Mouse (Mus musculus) stomach, postnatal 0 days (tissue): ENCODE data around the gene Nsun5. TPM values are rescaled to one million over a fixed set of nuclear protein-coding genes. Genes with fewer than 3 reads are reported as not detected.

Experiments used
- ATAC-seq: fragments of 200-750 bp; cut with Nextera tagmentation; 2 replicates; pipeline ENCODE4 v1.8.0; 2017; ENCODE audit not compliant: low FRiP score, low TSS enrichment
- DNase-seq: peaks from one replicate; pipeline ENCODE4 v3.0.0-alpha.2; 2016; ENCODE audit warnings: low spot score
- H3K27ac ChIP-seq: fragments of 300-500 bp; sonication (generic); replicated peaks from 2 replicates; pipeline ENCODE4 v1.5.1; 2014; ENCODE audit warnings: mild to moderate bottlenecking, control low read depth
- H3K27me3 ChIP-seq: fragments of 300-500 bp; sonication (generic); 2 replicates; pipeline ENCODE4 v1.6.1; 2014; ENCODE audit warnings: low read length; ENCODE audit not compliant: control insufficient read depth, insufficient read depth
- H3K36me3 ChIP-seq: fragments of 300-500 bp; sonication (generic); 2 replicates; pipeline ENCODE4 v1.6.1; 2014; ENCODE audit warnings: low read length, mixed read lengths; ENCODE audit not compliant: control insufficient read depth, insufficient read depth
- H3K4me1 ChIP-seq: fragments of 300-500 bp; sonication (generic); replicated peaks from 2 replicates; pipeline ENCODE4 v1.6.1; 2014; ENCODE audit warnings: antibody characterized with exemption; ENCODE audit not compliant: control insufficient read depth, insufficient read depth
- H3K4me2 ChIP-seq: fragments of 300-500 bp; sonication (generic); replicated peaks from 2 replicates; pipeline ENCODE4 v1.6.1; 2014; ENCODE audit warnings: low read depth, mild to moderate bottlenecking, control low read depth, moderate library complexity
- H3K4me3 ChIP-seq: fragments of 300-500 bp; sonication (generic); 2 replicates; pipeline ENCODE4 v1.5.1; 2014; ENCODE audit warnings: low read depth, low read length, control low read depth
- H3K9ac ChIP-seq: fragments of 300-500 bp; sonication (generic); 2 replicates; pipeline ENCODE4 v1.6.1; 2014; ENCODE audit warnings: mild to moderate bottlenecking, low read length, control low read depth, mixed read lengths
- H3K9me3 ChIP-seq: fragments of 300-500 bp; sonication (generic); 2 replicates; pipeline ENCODE4 v1.6.1; 2016; ENCODE audit warnings: low read length; ENCODE audit not compliant: control insufficient read depth
- CTCF ChIP-seq: IDR thresholded peaks from 2 replicates; pipeline ENCODE4 v1.5.1; 2016; ENCODE audit warnings: antibody characterized with exemption, low read depth, mild to moderate bottlenecking, moderate library complexity
- EP300 ChIP-seq: optimal IDR thresholded peaks from 2 replicates; pipeline ENCODE3; 2016; ENCODE audit warnings: antibody characterized with exemption
- WGBS: fragments of 180-500 bp; shearing (Covaris S2); extraction: QIAGEN DNeasy Blood & Tissue Kit; methylation state at CpG from one replicate; pipeline ENCODE4 v1.1.7; 2014; 5-methylcytosine and 5-hydroxymethylcytosine counted together
- polyA plus RNA-seq: library from polyadenylated mRNA; unstranded; fragments of >200 nt; fragmentation: Nextera tagmentation; extraction: Ambion mirVana; gene quantifications from 2 replicates; pipeline ENCODE4 v1.2.1, GENCODE M21; 2015

Nsun5 gene
- polyA plus RNA-seq, 1 experiment from 2014 or later = 15.2 TPM

- WGBS = under 1% methylated on average over 79 of the region's 110 CpGs
- Histone ChIP-seq H3K36me3 (peaks cover 5% of the 10 kb centered on the region), H3K9ac (peak within 1 kb of the TSS; percentile 99), H3K27ac (peak within 1 kb of the TSS; percentile 93), H3K9me3 (no peaks in the 10 kb centered on the region), H3K4me1 (no peaks in the 10 kb centered on the region), H3K27me3 (no peaks in the 10 kb centered on the region), H3K4me3 (peak within 1 kb of the TSS; percentile 94), H3K4me2 (peak within 1 kb of the TSS; percentile 96)
- ATAC-seq (peak; percentile 90), DNase-seq (peak; percentile 88)
- no peak for TF ChIP-seq EP300
These were observed 24.5 kb downstream of the Nsun5 start, which contains the start of gene Pom121 for GRCm38 (mm10) chr5:135394004-135394823. Gene Pom121 (minus strand): TSS chr5:135394546.

GRCm38 (mm10) chr5:135395826-135396225 lies 26.1 kb downstream of the Nsun5 start:
- no peak for ATAC-seq
- TF ChIP-seq EP300 (no peak), CTCF (peak; percentile 76)
- no peak overlapping the region for H3K4me2 ChIP-seq
- DNase-seq = no peak
- no peaks in the 10 kb centered on the region for H3K4me1 ChIP-seq
- 51% methylated on average over 5 of the region's 5 CpGs for WGBS
- H3K27me3 ChIP-seq = no peaks in the 10 kb centered on the region
- no peak overlapping the region for H3K4me3 ChIP-seq
- H3K27ac ChIP-seq = no peak overlapping the region
- no peaks in the 10 kb centered on the region for H3K9me3 ChIP-seq
- H3K9ac ChIP-seq = no peak overlapping the region
- no peaks in the 10 kb centered on the region for H3K36me3 ChIP-seq

GRCm38 (mm10) chr5:135399382-135399781 lies 29.6 kb downstream of the Nsun5 start:
- 54% methylated on average over 6 of the region's 6 CpGs for WGBS
- Histone ChIP-seq H3K9me3 (no peaks in the 10 kb centered on the region), H3K4me1 (no peaks in the 10 kb centered on the region), H3K36me3 (no peaks in the 10 kb centered on the region), H3K27me3 (no peaks in the 10 kb centered on the region), H3K9ac (no peak overlapping the region), H3K4me2 (no peak overlapping the region), H3K4me3 (no peak overlapping the region), H3K27ac (no peak overlapping the region)
- TF ChIP-seq CTCF (no peak), EP300 (no peak)
- ATAC-seq (no peak), DNase-seq (no peak)

GRCm38 (mm10) chr5:135400244-135400643 lies 30.5 kb downstream of the Nsun5 start:
- 8% methylated on average over 2 of the region's 2 CpGs for WGBS
- 0 out of 2 replicates have a peak, but pooled peaks have one; percentile 39 for ATAC-seq
- Histone ChIP-seq H3K4me1 (no peaks in the 10 kb centered on the region), H3K4me2 (no peak overlapping the region), H3K27ac (no peak overlapping the region), H3K36me3 (no peaks in the 10 kb centered on the region), H3K4me3 (no peak overlapping the region), H3K9me3 (no peaks in the 10 kb centered on the region), H3K9ac (no peak overlapping the region), H3K27me3 (no peaks in the 10 kb centered on the region)
- TF ChIP-seq CTCF (peak; percentile 97), EP300 (no peak)
- DNase-seq = peak; percentile 86

DNA sequence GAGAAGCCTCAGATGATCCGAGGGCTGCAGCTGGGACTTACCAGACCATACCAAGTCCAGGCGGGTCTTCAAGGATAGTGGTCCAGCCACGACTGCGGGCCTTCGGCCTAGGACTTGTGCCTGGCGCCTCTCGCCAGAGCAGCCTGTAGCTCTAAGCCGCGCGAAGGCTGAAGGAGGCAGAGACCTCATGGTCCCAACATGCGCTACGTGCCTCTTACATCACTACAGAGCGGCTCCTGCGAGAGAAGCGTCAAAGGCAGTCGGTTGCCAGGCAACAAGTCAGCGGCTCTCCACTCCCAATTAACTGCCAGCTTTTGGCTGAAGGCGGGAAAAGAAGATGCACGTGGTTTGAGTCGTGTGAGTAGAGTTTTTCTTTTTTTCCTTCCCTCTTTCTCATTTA lies 34.9 kb downstream of the Nsun5 start:
- H3K36me3 ChIP-seq = no peaks in the 10 kb centered on the region
- no peaks in the 10 kb centered on the region for H3K4me1 ChIP-seq
- no peak overlapping the region for H3K27ac ChIP-seq
- H3K9ac ChIP-seq = no peak overlapping the region
- H3K27me3 ChIP-seq = no peaks in the 10 kb centered on the region
- no peak for DNase-seq
- WGBS = 36% methylated on average over 20 of the region's 20 CpGs
- ATAC-seq = peak; percentile 63; the same call in 1 of the 2 replicates
- H3K4me2 ChIP-seq = no peak overlapping the region
- H3K9me3 ChIP-seq = no peaks in the 10 kb centered on the region
- H3K4me3 ChIP-seq = no peak overlapping the region
- TF ChIP-seq CTCF = no peak

- no peaks in the 10 kb centered on the region for H3K4me1 ChIP-seq
- ATAC-seq (no peak), DNase-seq (no peak)
- no peak overlapping the region for H3K27ac ChIP-seq
- H3K4me3 ChIP-seq = no peak overlapping the region
- no peak overlapping the region for H3K4me2 ChIP-seq
- H3K36me3 ChIP-seq = no peaks in the 10 kb centered on the region
- H3K9me3 ChIP-seq = no peaks in the 10 kb centered on the region
- 78% methylated on average over 9 of the region's 9 CpGs for WGBS
- H3K27me3 ChIP-seq = no peaks in the 10 kb centered on the region
- TF ChIP-seq EP300 (no peak), CTCF (no peak)
- H3K9ac ChIP-seq = no peak overlapping the region
These were observed 35.7 kb downstream of the Nsun5 start for GRCm38 (mm10) chr5:135405437-135405836.
